In the genomic region with DNA sequence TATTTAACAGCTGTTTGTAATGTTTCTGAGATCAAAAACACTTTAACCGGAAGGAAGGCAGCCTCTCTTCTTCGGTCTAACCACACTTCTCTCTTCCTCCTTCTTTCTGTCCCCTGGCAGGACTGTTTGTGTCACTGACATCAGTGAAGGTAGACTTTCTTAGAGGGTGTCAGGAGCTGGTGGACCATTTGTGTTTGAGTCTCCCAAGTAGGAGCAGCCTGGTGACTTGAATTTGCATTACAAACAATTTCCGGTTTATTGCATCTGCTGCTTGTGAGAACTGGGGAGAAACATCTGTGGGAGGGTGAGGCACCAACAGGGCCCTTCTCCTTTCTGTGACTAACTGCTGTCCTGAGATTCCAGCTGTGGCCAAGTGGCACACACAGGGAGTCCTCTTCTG, we compare ENCODE assay signal across 16 mouse cellular contexts. TPM values are rescaled to one million over a fixed set of nuclear protein-coding genes. Genes with fewer than 3 reads are reported as not detected.
DNase-seq lines count a peak whose midpoint lies in the region; ATAC-seq lines count a peak whose summit lies in the region.
"Had no signal": no experiment of that assay in that cellular context is flagged by ENCODE, and none has a peak within 500 bp of the region (broad histone marks: within the 10 kb centered on the region; RNA-seq: fewer than 3 reads in every experiment).

No protein-coding gene starts in this region.

- peaks cover 36% of the 10 kb centered on the region for H3K4me1 ChIP-seq in limb, embryonic 13.5 days
- H3K4me1 ChIP-seq: heart, embryonic 13.5 days; liver, embryonic 13.5 days had no signal

- no peak overlapping the region for H3K4me3 ChIP-seq in limb, embryonic 13.5 days
- H3K4me3 ChIP-seq: forebrain, embryonic 15.5 days; gastrocnemius, adult 2 months; heart, embryonic 13.5 days; liver, embryonic 13.5 days; myocyte had no signal

- DNase-seq in CD4-positive helper T cell, adult 2 months (ENCODE audit: low read depth, low spot score), result peak; percentile 85
- DNase-seq in T-cell, adult 2 months (ENCODE audit: low spot score), result peak; percentile 87
- DNase-seq in urinary bladder, adult 18-20 months (ENCODE audit: low spot score in 2 of 2), result no peak
- no peak for DNase-seq in embryo, embryonic 10.5 days (ENCODE audit: low spot score)
- no peak for DNase-seq in testis, postnatal 14 days (ENCODE audit: low spot score)
- DNase-seq: cerebellum, adult 2 months; gastrocnemius, adult 2 months; kidney, adult 18-20 months; liver, embryonic 13.5 days; lung, postnatal 10 days had no signal

- H3K4me2 ChIP-seq in limb, embryonic 13.5 days (replicated peaks), result 0 out of 2 replicates have a peak overlapping the region, but pooled peaks have one; percentile 4
- H3K4me2 ChIP-seq: forebrain, embryonic 15.5 days; heart, embryonic 13.5 days; hindbrain, embryonic 14.5 days; liver, embryonic 13.5 days had no signal

- no peak overlapping the region for H3K27ac ChIP-seq in limb, embryonic 13.5 days
- H3K27ac ChIP-seq: forebrain, embryonic 15.5 days; gastrocnemius, adult 2 months; heart, embryonic 13.5 days; hindbrain, embryonic 14.5 days; liver, embryonic 13.5 days had no signal

- ATAC-seq in limb, embryonic 13.5 days (ENCODE audit: low FRiP score, low read depth), result no peak
- ATAC-seq in neutrophil, adult 5-6 weeks (ENCODE audit: extremely low read depth, insufficient number of reproducible peaks, low FRiP score, poor library complexity, severe bottlenecking), result peak; percentile 73
- ATAC-seq: forebrain, embryonic 15.5 days had no signal

- no peaks in the 10 kb centered on the region for H3K9me3 ChIP-seq in limb, embryonic 13.5 days
- H3K9me3 ChIP-seq: forebrain, embryonic 15.5 days; heart, embryonic 13.5 days; liver, embryonic 13.5 days had no signal

- H3K27me3 ChIP-seq in limb, embryonic 13.5 days, result 0 out of 2 replicates have a peak, but pooled peaks cover 2% of the 10 kb centered on the region

- H3K9ac ChIP-seq in limb, embryonic 13.5 days, result no peak overlapping the region
- H3K9ac ChIP-seq: forebrain, embryonic 15.5 days; heart, embryonic 13.5 days; hindbrain, embryonic 14.5 days; liver, embryonic 13.5 days had no signal

- 30% methylated on average over 3 of the region's 3 CpGs for WGBS in limb, embryonic 13.5 days

- peaks cover 30% of the 10 kb centered on the region for H3K36me3 ChIP-seq in limb, embryonic 13.5 days
- H3K36me3 ChIP-seq: forebrain, embryonic 15.5 days; liver, embryonic 13.5 days had no signal

RNA-seq across cellular contexts. Expression of gene Lef1, which starts 7.6 kb away (rescaled TPM):
- polyA plus RNA-seq in limb, embryonic 13.5 days (2015; fragmentation: Nextera tagmentation; extraction: Ambion mirVana), result 47.9 and 52.0 TPM in 2 replicates
- 39.2 and 42.7 TPM in 2 replicates for total RNA-seq in neutrophil, adult 5-6 weeks (2017)

Comparison
In these comparisons a context has a peak if more than half of its experiments do, and no peak if none do; other contexts are left out.
1. DNase-seq: peak in CD4-positive helper T cell, adult 2 months (single experiment) and T-cell, adult 2 months (single experiment); none in urinary bladder, adult 18-20 months (0 of 2), embryo, embryonic 10.5 days (single experiment) and testis, postnatal 14 days (single experiment).